Mouse (Mus musculus) thymus, postnatal 14 days (tissue): ENCODE results near the gene Gpr31b.
"Not testable (repeated sequence)": the region's sequence is repeated elsewhere in the genome, so short reads cannot be mapped to it uniquely, and the experiment has no call there.

ENCODE experiments used
- DNase-seq: peaks from one replicate; pipeline ENCODE4 v3.0.0; 2021

Gene Gpr31b

DNA sequence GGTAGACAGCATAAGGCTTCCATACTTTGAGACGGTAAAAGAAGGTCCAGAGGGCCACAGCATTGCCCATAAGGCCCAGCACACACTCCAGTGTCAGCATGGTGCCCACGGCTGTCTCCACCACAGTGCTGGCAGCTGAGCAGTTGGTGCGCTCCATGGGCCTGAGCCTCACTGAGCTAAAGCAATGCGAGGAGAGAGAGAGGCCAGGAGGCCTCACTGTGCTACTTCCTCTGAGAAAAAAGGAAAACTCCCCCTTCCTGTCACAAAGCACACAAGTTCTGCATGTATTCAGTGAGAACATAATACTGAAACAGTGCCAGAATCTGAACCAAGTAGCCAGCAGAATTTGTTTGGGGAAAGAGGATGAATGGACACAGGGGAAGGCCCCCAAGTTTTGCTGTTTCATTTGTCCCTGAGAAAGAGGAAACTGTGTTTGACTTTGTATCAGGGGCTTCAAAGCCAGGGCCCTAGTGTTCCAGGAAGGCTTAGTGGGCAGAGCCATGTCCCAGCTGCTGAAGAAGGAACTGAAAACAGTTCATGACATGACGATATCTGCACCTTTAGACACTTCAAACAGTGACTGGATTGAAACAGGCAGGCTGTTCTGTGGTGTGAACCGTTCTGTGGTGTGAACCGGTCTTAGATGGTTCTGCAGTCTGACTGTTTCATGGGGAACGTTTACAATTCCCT is at the start of gene Gpr31b:
Gpr31b (minus strand) TSS at position 173 of the 690 bp plus-strand sequence.
- not testable (repeated sequence) for DNase-seq

DNA sequence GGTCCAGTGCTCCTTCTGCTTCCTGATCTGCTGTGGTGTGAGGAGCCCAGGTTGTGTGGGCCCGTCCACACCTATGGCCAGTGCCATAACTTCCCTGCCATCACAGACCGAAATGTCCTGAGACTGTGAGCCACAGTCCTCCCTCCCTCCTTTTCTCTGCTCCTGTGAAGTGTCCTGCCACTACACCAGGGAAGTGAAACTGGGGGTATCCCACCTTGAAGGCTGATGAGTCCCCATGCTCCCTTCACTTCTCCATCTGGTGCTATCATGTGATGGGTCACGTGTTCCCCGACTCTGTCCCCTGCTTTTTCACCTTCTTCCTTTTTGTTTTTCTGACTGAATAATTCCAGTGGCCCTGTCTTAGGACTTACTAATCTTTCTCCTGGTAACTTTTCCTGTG is 40.9 kb upstream of the Gpr31b start:
- not testable (repeated sequence) for DNase-seq

DNA sequence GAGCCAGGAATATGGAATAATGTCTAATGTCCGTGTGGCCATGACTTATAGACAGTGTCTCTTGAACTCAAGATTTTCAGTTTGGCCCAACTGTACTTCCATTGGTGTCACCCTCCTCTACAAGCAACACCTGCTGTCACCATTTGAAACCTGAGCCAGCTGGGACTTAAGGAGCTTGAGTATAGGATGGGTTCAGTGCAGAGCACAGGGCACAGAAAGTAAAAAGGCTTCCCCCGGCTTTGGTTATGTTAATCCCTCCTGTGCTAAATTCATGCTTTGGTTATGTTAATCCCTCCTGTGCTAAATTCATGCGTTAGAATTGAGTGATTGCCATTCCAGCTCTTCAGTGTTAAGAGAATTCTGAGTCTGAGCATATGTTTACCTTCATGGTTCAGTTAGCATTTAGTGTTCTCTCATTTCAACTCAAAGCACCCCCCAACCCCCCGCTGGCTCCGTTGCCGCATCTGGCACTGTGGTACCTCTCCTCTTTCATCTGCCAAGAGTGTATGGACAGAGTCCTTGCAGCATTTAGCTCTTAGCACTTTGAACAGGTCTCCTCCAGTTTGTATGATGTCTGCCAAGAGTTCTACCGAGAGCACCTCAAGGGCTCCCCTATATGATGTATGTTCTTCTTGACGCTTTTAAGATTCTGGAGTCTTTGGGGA is 40.1 kb upstream of the Gpr31b start:
- DNase-seq: not testable (repeated sequence)

- not testable (repeated sequence) for DNase-seq
These were observed 39.4 kb upstream of the Gpr31b start for GRCm38 (mm10) chr17:13091510-13091909.

DNA sequence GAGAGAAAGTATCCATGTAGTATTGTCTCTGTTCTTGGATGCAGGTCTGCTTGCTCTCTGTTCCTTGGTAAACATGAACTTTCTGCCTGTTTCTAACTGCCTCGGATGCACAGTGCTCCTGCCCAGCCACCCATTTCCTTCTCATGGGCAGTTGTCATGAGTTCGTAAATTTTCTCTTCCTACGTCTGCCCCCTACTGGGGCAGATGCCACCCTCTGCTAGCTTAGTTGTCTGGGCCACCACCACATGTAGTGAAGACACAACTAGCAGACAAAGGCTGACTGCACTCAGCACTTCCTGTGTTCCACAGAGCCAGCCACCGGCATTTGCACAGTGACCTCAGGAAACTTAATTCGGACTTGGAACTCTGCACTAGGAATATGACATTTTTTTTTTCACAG is 17.1 kb upstream of the Gpr31b start:
- DNase-seq: not testable (repeated sequence)

DNA sequence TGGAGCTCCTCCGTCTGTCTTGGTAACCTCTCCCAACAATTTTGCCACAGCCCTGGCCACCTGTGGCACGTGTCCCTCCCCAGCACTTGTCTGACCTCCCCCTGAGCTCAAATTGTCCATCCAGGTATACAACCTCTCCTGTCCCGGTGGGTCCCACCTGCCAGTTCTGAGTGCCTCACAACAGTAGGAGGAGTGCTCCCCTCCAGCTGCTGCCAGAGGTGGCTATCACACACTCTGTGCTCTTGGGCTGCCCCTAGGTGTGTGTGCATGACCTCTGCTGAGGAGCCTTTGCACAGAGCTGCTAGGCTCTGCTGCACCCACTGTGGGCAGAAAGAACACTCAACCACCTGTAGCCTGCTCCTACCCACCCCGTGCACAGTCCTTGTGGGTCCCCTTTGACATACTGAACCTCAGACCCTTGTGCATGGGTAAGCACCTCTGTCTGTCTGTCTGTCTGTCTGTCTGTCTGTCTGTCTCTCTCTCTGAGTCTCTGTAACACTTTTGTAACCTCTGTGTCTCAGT is 15.8 kb upstream of the Gpr31b start:
- DNase-seq: not testable (repeated sequence)

DNA sequence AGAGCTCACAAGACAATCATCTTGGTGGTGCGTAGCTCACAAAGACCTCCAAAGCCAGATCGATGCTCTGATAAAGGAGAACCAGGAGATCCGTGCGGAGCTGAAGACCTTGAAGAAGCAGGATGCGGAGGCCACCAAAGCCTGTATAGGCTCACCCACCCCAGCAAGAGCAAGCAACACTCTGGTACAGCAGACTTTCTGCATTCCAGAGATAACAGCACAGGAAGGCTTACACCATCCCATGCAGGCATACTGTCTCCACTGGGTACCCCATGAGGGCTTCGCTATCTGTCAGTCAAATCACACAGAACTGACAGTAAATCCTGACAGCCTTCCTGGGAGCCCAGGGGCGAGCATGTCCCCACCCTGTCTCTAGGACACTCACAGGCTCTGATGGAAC is 10.8 kb upstream of the Gpr31b start:
- DNase-seq: not testable (repeated sequence)

GRCm38 (mm10) chr17:13060804-13061203 is 8.7 kb upstream of the Gpr31b start, which contains the start of gene Tcp10b:
Gene Tcp10b (plus strand): TSS chr17:13061104.
- not testable (repeated sequence) for DNase-seq

GRCm38 (mm10) chr17:13043846-13044673 is 8.0 kb downstream of the Gpr31b start:
- peak; percentile 41 for DNase-seq

- DNase-seq: not testable (repeated sequence)
These were observed 15.4 kb downstream of the Gpr31b start for GRCm38 (mm10) chr17:13036627-13037192.

GRCm38 (mm10) chr17:13013316-13013715 is 38.8 kb downstream of the Gpr31b start:
- no peak for DNase-seq

DNA sequence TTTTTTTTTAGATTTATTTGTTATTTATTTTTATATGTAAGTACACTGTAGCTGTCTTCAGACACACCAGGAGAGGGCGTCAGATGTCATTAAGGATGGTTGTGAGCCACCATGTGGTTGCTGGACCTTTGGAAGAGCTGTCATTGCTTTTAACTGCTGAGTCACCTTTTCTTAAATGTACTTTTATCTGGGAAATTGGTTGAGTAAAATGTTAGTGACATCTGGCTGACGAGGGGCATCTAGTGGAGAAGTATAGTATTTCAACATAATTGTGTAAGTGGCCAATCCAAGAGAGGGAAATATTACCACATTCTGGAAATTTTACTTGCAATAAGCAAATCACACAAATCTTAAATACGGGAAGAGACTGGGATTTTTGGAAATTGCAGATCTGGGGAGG is 42.2 kb downstream of the Gpr31b start:
- peak; percentile 39 for DNase-seq

DNA sequence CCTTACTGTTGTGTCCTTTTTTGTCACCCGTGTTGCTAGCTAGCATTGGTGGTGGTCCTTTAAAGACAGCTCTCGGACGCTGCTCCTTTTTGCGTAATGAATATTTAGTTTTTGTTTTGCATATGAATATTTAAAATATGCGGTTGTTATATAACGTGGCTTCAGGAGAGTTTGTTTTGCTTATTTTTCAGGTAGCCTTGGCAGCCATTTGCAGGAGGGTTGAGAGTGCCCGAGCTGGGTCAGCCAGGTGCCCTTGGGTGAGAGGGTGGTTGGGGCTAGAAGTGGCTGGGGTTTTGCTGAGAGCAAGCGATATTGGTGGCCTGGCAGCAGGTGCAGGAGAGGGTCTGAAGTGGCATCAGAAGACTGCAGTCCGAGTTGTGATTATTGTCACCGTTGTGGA is 43.6 kb downstream of the Gpr31b start:
- DNase-seq: no peak

GRCm38 (mm10) chr17:13007730-13008425 is 44.2 kb downstream of the Gpr31b start:
- DNase-seq: peak; percentile 98

GRCm38 (mm10) chr17:13006984-13007383 is 45.1 kb downstream of the Gpr31b start:
- DNase-seq: no peak

DNA sequence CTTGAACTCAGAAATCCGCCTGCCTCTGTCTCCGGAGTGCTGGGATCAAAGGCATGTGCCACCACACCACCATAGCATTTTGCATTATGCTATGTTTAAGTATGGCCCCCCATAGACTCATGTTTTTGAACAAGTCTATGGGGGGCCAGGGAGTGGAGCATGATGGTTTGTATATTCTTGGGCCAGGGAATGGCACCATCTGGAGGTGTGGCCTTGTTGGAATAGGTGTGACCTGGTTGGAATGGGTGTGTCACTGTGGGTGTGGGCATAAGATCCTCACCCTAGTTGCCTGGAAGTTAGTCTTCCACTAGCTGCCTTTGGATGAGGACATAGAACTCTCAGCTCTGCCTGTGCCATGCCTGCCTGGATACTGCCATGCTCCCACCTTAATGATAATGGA is 45.5 kb downstream of the Gpr31b start, which contains the start of gene Sod2:
Sod2 (plus strand) TSS at position 301 of the 400 bp plus-strand sequence.
- not testable (repeated sequence) for DNase-seq

GRCm38 (mm10) chr17:13004436-13004835 is 47.7 kb downstream of the Gpr31b start:
- DNase-seq: not testable (repeated sequence)

GRCm38 (mm10) chr17:13002243-13002642 is 49.9 kb downstream of the Gpr31b start:
- DNase-seq: not testable (repeated sequence)
